Mouse (Mus musculus): ENCODE results near the gene Il9r.
A peak's percentile ranks its signal among the peaks of the same experiment; 100 is the strongest.

The Il9r gene

DNA sequence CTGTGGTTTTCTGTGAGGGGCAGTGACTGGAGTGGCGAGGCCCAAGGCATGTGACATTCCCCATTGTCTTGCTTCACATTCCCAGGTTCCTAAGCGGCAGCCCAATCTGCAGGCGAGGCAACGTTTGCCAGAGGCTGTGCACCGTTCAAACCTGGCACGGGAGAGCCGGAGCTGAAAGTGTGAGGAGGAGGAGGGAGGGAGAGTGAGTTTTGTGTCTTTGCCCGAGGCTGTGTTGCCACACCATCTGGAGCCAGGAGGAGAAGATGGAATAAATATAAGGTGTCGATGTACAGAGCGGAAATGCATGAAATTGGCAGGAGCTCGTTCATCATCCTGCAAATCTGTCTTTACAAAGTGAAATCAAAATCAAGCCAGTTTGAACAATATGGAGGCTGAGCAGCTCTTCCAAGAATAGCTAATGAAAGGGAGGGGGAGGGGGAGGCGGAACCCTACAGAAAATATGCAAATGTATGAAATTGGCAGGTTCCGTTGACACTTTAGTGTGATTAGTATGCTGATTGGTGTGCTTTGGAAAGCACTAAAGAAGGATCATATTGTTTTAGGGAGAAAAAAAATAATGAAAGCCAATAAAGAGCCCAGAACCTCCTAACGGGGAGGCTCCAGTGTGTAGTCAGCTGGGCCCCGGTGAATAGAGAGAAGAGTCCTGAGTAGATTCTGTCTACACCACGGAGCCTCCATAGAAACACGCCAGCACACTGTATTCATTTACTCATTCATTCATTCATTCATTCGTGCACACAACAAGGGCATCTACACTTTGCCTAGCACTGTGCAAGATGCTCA is 42.1 kb downstream of the Il9r start:
- peak; percentile 78 for DNase-seq

DNA sequence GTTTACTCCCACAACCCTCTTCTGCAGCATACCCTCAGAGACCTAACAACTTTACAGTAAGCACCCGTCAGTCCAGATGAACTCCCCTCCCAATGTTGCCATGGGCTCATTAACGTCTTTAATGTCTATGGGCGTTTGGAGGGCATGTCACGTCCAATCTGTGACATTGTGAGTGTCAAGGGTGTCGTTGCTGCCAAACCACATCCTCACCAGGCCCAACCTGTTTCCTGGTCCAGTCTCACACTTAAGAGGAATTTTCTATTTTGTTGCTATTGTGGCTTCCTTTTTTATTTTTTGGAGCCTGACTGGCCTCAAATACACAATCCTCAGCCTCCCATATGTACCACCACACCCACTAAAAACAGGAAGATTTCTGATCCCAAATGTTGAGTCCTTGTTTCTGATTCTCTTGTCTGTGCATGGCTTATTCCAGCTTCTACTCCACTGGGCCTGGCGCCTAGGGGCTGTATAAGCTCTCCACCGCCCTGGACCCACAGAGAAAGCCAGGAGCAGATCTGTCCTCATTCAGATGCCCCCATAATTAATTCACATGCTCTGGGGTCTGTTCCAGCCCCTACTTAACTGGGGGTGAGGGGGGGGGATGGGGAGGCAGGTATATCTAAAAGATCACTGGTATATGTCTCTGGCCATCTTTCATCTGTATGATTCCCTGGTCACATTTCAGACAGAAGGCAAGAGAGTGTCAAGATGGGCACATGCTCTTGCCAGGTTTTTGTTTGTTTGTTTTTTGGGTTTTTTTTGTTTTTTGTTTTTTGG is 43.0 kb downstream of the Il9r start:
- no peak for DNase-seq

DNA sequence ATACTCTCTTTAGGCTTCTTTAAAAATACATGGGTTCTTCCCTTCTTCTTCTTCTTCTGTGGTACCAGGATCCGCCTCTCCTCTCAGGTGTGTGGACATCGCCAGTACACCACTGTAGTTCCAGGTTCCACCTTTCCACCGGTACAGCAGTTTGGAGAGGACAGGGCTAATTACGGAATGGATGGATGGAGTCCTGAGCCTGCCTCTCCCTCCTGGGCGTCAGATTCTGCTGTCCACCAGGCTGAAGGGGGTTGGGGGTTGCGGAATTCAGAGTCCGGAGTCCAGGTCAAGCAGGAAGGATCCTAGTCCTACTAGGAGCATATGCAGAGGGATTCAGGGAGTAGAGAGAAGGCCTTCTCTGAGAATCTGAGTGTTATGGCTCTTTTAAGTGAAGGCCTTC is 46.9 kb downstream of the Il9r start:
- no peak for DNase-seq

DNA sequence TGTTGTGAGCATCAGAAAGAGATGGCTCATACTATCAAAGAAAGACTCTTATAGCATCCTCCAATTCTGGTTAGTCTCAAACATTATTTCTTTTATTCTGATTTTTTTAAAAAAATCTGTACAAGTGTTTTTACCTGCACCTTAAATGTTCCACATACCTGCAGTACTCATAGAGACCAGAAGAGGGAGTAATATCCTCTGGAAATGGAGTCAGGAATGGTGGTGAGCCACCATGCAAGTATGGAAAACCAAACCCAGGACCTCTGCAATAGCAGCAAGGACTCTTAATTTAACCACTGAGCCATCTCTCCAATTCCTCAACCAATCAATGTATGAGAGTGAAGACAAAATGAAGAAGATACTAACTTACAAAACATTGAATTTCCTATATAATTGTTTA is 47.3 kb downstream of the Il9r start:
- DNase-seq: no peak

DNA sequence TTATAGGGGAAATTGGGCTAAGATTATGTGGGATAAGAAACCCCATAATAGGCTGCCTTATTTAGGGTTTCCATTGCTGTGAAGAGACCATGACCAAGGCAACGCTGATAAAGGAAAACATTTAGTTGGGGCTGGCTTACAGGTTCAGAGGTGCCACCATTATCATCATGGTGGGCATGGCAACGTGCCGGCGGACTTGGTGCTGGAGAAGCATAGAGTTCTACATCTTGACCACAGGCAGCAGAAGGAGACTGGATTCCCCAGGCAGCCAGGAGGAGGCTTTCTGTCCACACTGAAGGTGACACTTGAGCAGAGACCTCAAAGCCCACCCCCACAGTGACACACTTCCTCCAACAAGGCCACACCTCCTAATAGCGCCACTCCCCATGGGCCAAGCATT is 48.8 kb downstream of the Il9r start:
- DNase-seq: no peak

DNA sequence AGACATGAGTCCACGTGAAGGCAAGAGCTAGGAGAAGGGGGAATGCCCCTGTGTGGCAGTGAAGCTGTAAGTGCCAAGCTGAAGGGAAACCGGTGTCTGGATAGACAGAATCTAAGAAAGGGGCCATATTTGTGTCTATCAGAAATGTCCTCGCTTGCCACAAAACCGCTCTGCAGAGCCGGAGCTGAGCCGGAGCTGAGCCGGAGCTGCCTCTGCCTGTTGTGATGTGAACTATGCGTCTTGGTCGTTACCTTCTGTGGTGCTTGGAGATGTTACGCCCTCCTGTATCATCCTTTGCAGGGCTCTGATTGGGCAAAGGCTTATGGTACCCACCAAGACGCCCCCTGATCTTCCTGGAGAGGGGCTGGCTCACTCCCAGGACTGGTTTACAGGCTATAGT is 50.5 kb downstream of the Il9r start:
- no peak for DNase-seq

DNA sequence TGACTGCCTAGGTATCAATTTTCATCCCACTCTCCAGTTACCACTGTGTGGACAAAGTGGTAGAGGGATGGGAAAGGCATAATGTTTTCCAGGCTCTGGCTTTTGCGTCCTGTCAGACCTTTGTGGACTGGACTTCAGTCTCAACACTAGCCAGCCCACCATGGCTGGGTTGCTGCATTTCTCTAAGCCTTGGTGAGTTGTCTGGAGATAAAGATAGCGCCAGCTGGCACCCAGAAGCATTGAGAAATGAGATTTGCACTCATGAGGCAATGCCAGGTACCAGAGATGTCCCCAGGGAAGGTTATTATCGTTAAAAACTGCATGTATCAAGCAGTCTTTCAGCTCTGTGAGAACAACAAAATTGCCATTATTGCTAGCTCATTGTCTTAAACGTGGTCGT is 57.3 kb downstream of the Il9r start:
- DNase-seq: no peak

DNA sequence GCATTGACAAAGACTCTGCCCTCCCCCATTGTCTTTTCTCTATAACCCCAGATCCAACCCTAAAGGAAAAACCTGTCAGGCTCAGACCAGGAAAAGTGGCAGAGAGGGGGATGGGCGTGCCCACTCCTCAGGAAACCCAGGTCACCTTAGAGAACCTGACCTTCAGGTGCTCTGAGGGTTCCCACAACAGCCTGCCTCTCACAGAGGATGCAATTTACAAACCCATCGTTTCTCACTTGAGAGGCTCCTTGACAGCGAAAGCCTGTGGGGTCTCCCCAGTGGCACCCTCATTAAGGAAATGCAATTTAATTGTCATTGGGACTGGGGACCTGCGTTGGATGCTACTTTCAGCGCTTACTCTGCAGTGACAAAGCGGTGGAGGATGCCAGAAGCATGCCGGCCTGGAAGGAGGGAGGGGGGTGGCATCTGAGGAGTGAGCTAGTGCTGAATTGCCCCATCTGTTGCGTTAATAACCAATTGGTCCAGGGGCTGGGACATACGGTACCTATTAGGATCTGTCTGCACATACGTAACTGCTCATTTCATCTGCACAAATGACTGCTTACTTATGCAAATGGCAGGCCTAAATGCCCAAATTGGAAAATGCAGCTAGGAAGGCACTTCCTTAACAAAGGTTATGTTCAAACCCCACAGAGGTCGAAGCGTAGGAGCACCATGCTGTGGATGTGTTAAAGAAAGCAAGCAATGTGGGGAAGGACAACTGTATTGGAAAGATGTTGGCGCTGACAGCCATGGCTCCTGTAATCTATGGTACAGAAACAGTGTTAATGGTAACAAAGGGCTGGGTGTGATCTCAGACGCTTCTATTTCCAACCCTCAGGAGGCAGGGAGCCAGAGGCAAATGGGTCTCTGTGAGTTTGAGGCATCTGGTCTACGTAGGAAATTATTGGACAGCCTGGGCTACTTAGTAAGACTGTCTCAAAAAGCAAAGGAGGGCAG is 58.2 kb downstream of the Il9r start:
- no peak for DNase-seq

DNA sequence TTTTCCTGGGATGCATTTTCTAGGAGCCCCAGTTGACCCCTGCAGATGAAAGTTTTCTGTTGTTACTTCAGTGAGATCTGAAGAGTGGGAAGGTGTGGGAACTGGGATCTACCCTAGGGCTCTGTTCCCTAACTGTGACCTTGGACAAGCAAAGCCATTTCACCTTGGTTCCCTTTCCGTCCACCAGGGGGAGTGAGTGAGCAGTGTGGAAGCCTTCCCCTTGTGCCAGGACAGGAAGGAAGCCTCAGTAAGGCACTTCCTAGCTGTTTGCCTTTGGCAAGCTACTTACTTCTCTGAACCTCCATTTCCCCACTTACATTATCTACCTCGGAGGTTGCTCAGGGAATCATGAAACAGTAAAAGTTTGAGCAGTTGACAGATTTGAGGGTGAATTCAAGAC is 59.0 kb downstream of the Il9r start:
- no peak for DNase-seq

DNA sequence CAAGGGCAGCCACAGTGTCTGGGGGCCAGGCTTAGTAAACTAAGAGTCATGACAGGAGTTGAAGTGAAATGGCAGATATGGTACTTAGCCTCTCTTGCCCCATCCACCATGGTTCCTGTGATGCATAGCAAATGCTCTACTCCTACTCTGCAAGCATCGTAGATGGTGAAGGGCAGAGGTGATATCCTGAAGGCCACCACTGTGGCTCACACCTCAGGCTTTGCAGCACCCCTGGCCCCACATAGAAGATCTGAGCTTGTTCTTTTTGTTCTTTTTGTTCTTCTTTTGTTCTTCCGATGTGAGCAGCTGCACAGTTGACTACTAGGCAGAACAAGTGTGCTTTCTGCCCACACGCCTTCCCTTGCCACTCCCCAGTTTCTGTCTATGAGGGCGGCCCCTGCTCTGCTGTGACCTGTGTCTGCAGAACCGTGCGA is 60.5 kb downstream of the Il9r start:
- DNase-seq: no peak

DNA sequence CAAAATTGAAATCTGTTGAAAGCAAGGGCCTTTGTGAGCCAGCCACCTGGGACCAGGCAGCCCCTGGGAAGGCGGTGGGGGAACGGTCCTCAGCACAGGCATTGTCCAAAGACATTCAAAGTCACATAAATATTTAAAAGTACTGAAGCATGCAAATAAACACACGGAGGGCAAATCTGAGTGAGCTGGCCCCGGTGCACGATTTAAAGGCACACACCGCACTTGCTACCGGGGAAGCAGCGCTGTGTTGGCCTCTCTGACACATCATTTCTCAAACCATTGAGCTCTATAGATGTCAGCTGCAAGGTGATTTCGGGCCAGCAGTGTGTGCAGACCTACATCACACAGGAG is 61.5 kb downstream of the Il9r start:
- DNase-seq: no peak

DNA sequence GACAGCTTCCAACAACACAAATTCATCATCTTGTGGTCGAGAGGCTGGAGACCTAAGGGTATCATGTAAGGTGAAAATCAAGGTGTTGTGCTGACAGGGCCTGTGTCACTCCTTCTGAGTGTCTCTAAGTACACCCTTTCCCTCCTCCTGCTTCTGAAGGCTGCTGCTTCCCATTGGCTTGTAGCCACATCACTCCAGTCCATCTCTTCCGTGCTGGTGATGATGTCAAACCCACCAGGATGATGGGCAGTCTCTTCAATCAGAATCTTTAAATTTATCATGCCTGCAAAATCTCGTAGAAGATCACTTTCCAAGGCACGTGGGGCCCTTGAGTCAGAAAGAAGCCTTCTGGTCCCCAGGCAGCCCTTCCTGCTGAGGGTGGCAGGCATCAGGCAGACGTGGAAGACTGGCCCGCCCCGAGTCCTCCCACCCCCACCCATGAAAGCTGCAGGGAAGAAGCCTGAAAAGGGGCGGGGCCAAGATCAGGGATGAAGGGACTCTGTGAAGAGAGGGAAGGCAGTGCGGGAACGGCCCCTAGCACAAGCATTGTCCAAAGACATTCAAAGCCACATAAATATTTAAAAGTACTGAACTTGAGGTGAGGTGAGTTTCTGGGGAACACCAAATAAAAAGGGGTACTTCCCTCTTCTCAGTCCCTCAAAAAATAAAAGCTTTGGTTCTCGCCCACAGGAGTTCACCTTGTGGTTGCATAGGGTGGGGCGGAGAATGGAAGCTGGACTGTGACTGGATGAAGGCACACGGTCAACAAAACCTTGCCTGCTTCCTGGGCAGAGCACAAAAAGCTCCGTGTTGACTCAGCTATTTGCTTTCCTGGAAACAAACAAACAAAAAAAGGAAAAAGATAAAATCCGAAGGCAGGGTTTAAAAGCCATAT is 62.1 kb downstream of the Il9r start:
- DNase-seq: no peak
